Mouse (Mus musculus) myocyte (in vitro differentiated cells): ENCODE data around the gene Bcl2. TPM values are rescaled to one million over a fixed set of nuclear protein-coding genes. Genes with fewer than 3 reads are reported as not detected.

ENCODE experiments used
- H3K27me3 ChIP-seq: one replicate; pipeline ENCODE4 v1.6.1; 2011; ENCODE audit not compliant: control insufficient read depth, insufficient read depth, insufficient read length
- H3K36me3 ChIP-seq: one replicate; pipeline ENCODE4 v1.6.1; 2011; ENCODE audit not compliant: control insufficient read depth, insufficient read depth
- H3K4me2 ChIP-seq: one replicate; pipeline ENCODE4 v1.6.1; 2011; ENCODE audit warnings: low read depth, control low read depth
- H3K4me3 ChIP-seq: one replicate; pipeline ENCODE4 v1.5.1; 2011; ENCODE audit warnings: mild to moderate bottlenecking, control low read depth, moderate library complexity
- H3K79me2 ChIP-seq: one replicate; pipeline ENCODE4 v1.6.1; 2011; ENCODE audit not compliant: control insufficient read depth, insufficient read depth
- H3ac ChIP-seq: one replicate; pipeline ENCODE4 v1.6.1; 2011; ENCODE audit not compliant: control insufficient read depth, insufficient read length
- CEBPB ChIP-seq: IDR thresholded peaks from 2 replicates; pipeline ENCODE4 v1.6.1; 2011; ENCODE audit warnings: mild to moderate bottlenecking, moderate library complexity; ENCODE audit not compliant: poor library complexity, insufficient read depth, severe bottlenecking
- E2F4 ChIP-seq: IDR thresholded peaks from one replicate; pipeline ENCODE4 v1.6.1; 2011; ENCODE audit warnings: mild to moderate bottlenecking, control low read depth, moderate library complexity; ENCODE audit not compliant: insufficient read depth
- MAX ChIP-seq: IDR thresholded peaks from one replicate; pipeline ENCODE4 v1.6.1; 2011; ENCODE audit warnings: low read depth, mild to moderate bottlenecking, control low read depth
- MYOD1 ChIP-seq, 3 experiments: IDR thresholded peaks; one replicate each; pipeline ENCODE4 v1.6.1; 2011; ENCODE audit warnings: control low read depth in 2 of 3, low read depth in 2 of 3, mild to moderate bottlenecking in 2 of 3, moderate library complexity in 1 of 3; ENCODE audit not compliant: insufficient read length in 2 of 3, control insufficient read depth in 1 of 3
- MYOG ChIP-seq, 3 experiments: IDR thresholded peaks; one replicate each; pipeline ENCODE4 v1.6.1; 2011; ENCODE audit warnings: control low read depth in 2 of 3, low read depth in 2 of 3, mild to moderate bottlenecking in 2 of 3; ENCODE audit not compliant: insufficient read length in 2 of 3, control insufficient read depth in 1 of 3, insufficient read depth in 1 of 3
- POLR2A ChIP-seq: IDR thresholded peaks from one replicate; pipeline ENCODE4 v1.6.1; 2011; ENCODE audit warnings: low read depth, mild to moderate bottlenecking, control low read depth, moderate library complexity; ENCODE audit not compliant: insufficient read length
- POLR2AphosphoS2 ChIP-seq: IDR thresholded peaks from one replicate; pipeline ENCODE4 v1.6.1; 2011; ENCODE audit warnings: low read depth, control low read depth; ENCODE audit not compliant: insufficient read length
- REST ChIP-seq: IDR thresholded peaks from one replicate; pipeline ENCODE4 v1.6.1; 2011; ENCODE audit warnings: mild to moderate bottlenecking, control low read depth, moderate library complexity; ENCODE audit not compliant: insufficient read depth, insufficient read length
- SRF ChIP-seq: IDR thresholded peaks from one replicate; pipeline ENCODE4 v1.6.1; 2011; ENCODE audit warnings: low read depth; ENCODE audit not compliant: control insufficient read depth, insufficient read length
- TCF12 ChIP-seq: IDR thresholded peaks from one replicate; pipeline ENCODE4 v1.6.1; 2011; ENCODE audit warnings: mild to moderate bottlenecking, control low read depth; ENCODE audit not compliant: poor library complexity, insufficient read depth, severe bottlenecking
- TCF3 ChIP-seq: IDR thresholded peaks from one replicate; pipeline ENCODE4 v1.6.1; 2011; ENCODE audit warnings: low read depth, control low read depth; ENCODE audit not compliant: insufficient read length
- USF1 ChIP-seq: IDR thresholded peaks from one replicate; pipeline ENCODE4 v1.6.1; 2011; ENCODE audit warnings: low read depth, mild to moderate bottlenecking, control low read depth, moderate library complexity
- polyA plus RNA-seq: library from polyadenylated mRNA; unstranded; fragments of >200 nt; fragmentation: generic; extraction: Trizol; gene quantifications from one replicate; pipeline ENCODE4 v1.2.1, GENCODE M21; 2012; ENCODE audit warnings: missing spikeins

Bcl2 gene
- polyA plus RNA-seq, 1 experiment: 1.9 TPM

DNA sequence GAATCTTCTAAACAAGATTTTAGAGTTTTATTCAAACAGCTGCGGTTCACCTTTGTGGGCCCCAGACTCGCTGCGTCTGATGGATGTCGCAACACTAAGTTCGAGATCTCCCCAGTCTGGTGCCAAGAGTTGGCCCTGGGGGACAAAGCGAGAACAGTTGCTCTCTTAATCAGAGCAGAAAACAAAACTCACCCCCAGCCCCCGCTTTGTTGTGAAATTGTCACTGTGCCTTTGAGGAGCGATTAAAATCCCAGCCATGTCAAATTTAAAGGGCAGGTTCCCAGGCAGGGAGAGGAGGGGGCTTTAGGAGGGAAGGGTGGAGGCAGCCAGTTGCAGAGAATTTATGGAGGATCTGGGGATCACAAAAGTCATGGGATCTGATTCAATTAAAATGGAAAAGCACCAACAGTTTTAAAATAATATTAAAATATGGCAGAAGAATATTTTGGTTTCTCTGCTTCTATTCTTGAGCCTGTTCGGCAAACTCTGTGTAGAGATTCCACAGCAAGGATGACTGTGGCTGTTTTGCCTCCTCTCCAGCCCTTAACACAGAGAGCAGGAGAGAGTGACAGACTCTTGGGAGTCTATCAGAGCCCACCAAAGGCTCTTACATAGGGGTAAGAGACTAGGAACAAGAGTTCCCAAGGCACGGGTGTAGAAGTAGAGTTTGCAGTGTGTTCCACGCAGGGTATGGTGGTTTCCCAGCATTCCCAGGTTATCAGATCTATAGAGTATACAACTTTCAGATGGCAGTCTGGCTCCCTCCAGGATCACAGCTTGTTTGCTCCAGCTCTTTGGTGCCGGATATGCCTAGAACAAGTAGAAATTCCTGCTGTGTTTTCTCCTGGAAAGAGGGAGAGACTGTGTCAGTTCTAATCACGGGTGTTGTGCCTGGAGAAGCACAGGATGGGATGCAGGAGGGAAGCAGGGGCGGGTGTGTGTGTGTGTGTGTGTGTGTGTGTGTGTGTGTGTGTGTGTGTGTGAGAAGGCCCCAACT is 130.5 kb downstream of the Bcl2 start:
- H3K4me2 ChIP-seq: no peak overlapping the region
- no peak for TF ChIP-seq E2F4
- TF ChIP-seq MYOD1 (IDR thresholded peaks at IDR 0.05; ENCODE audit: control insufficient read depth in 1 of 3, insufficient read length in 2 of 3, low read depth in 2 of 3): no peak
- TF ChIP-seq SRF: no peak
- no peak for TF ChIP-seq MAX
- TF ChIP-seq POLR2AphosphoS2: no peak
- no peak for TF ChIP-seq REST
- TF ChIP-seq POLR2A: no peak
- no peak for TF ChIP-seq TCF3
- no peak for TF ChIP-seq CEBPB
- TF ChIP-seq USF1: no peak
- TF ChIP-seq TCF12: no peak
- no peak for TF ChIP-seq MYOG (IDR thresholded peaks at IDR 0.05; ENCODE audit: control insufficient read depth in 1 of 3, insufficient read depth in 1 of 3, insufficient read length in 2 of 3, low read depth in 2 of 3)

DNA sequence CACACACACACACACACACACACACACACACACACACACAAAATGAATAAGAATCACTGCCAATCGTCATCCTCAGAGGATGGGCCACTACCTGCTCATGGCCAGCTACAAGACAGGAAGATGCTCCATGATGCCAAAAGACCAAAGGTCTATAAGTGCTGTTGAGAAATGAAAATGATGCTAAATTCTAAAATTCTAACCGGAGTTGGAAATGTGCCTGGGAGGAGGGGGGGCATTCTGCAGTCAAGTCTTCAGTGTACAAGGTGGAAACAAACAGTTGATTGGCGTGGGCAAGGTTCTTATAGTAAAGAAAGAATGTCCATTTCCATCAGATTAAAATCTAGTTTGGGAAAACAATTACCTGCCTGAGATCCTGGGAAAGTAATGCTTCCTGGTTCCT is 131.3 kb downstream of the Bcl2 start:
- Histone ChIP-seq H3ac (no peak overlapping the region), H3K4me2 (no peak overlapping the region), H3K36me3 (no peaks in the 10 kb centered on the region), H3K4me3 (no peak overlapping the region), H3K27me3 (no peaks in the 10 kb centered on the region), H3K79me2 (no peaks in the 10 kb centered on the region)
- TF ChIP-seq MAX: no peak
- TF ChIP-seq E2F4: no peak

More for the DNA sequence above, 130.5 kb downstream of the Bcl2 start:
- Histone ChIP-seq H3K27me3 (no peaks in the 10 kb centered on the region), H3ac (no peak overlapping the region), H3K79me2 (no peaks in the 10 kb centered on the region), H3K36me3 (no peaks in the 10 kb centered on the region), H3K4me3 (no peak overlapping the region)

DNA sequence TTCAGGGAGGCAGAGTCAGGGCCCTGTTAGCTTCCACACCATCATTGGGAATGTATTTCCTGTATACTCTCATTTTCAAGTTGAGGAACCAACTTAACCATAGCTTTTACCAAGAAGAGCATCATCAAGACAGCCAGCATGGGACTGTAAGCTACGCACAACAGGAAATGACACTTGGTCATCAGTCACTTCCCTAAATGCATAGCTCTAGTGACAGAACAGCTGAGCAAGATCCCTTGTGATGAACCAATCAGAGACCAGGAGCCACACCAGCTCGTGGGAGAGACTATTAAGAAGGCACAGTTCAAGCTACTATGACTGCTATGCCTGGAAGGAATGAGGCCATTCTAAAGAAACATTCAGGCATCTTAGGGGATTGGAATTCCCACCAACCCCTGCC is 132.3 kb downstream of the Bcl2 start:
- no peaks in the 10 kb centered on the region for H3K27me3 ChIP-seq
- no peak overlapping the region for H3ac ChIP-seq
- no peak for TF ChIP-seq POLR2AphosphoS2
- TF ChIP-seq TCF3: no peak
- no peak for TF ChIP-seq REST
- TF ChIP-seq MYOG (IDR thresholded peaks at IDR 0.05; ENCODE audit: control insufficient read depth in 1 of 3, insufficient read depth in 1 of 3, insufficient read length in 2 of 3, low read depth in 2 of 3): no peak
- TF ChIP-seq POLR2A: no peak
- no peak for TF ChIP-seq TCF12
- no peak for TF ChIP-seq USF1
- no peaks in the 10 kb centered on the region for H3K36me3 ChIP-seq
- H3K4me3 ChIP-seq: no peak overlapping the region
- H3K79me2 ChIP-seq: no peaks in the 10 kb centered on the region
- no peak overlapping the region for H3K4me2 ChIP-seq

DNA sequence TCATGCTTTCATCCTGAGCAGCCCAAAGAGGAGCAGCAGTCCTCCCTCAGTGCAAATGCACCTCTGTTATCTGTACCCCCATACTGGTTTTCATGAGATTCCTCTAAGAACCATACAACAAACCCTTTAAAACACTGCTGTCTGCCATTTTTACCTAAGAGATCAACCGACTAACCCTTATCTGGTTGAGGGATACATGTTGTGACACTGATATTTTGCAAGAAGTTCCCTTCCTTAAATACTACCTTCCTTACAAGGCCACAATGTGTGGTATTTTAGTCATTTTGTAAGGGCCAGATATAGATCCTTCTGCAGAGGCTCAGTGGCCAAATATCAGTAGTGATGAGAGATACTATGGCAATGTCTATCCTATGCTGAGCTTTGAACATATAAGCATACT is 134.3 kb downstream of the Bcl2 start:
- H3ac ChIP-seq: no peak overlapping the region
- H3K36me3 ChIP-seq: no peaks in the 10 kb centered on the region
- H3K4me3 ChIP-seq: no peak overlapping the region
- TF ChIP-seq E2F4 (no peak), USF1 (no peak), POLR2A (no peak), MYOG (IDR thresholded peaks at IDR 0.05; ENCODE audit: control insufficient read depth in 1 of 3, insufficient read depth in 1 of 3, insufficient read length in 2 of 3, low read depth in 2 of 3) (no peak), TCF3 (no peak), POLR2AphosphoS2 (no peak), SRF (no peak), CEBPB (no peak), TCF12 (no peak), MAX (no peak), REST (no peak), MYOD1 (IDR thresholded peaks at IDR 0.05; ENCODE audit: control insufficient read depth in 1 of 3, insufficient read length in 2 of 3, low read depth in 2 of 3) (no peak)
- no peaks in the 10 kb centered on the region for H3K27me3 ChIP-seq
- H3K4me2 ChIP-seq: no peak overlapping the region
- no peaks in the 10 kb centered on the region for H3K79me2 ChIP-seq

DNA sequence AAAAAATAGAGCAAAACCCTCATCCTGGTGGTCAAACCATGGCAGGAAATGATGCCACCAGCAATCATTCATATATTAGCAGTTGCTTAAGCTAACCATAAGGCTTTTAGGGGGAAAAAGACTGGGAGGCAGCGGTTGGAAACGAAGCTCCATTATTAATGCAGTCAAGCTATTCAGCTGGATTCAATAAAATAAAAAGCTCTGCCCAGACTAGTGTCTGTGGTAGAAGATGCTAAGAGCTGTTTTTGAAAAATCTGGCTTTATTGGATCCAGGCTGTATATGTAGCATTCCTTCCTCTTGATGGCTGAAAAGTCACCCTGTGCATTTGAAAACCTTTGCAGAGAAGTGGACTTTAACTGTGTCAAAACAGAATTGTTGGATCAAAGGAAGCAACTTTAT is 141.6 kb downstream of the Bcl2 start:
- no peak overlapping the region for H3K4me3 ChIP-seq
- no peaks in the 10 kb centered on the region for H3K27me3 ChIP-seq
- H3K79me2 ChIP-seq: no peaks in the 10 kb centered on the region
- no peak overlapping the region for H3ac ChIP-seq
- no peaks in the 10 kb centered on the region for H3K36me3 ChIP-seq
- TF ChIP-seq TCF12 (no peak), CEBPB (no peak), MYOD1 (IDR thresholded peaks at IDR 0.05; ENCODE audit: control insufficient read depth in 1 of 3, insufficient read length in 2 of 3, low read depth in 2 of 3) (no peak)
- H3K4me2 ChIP-seq: no peak overlapping the region
